Mouse (Mus musculus) bone marrow macrophage, adult 2 months (primary cell): Measurements from ENCODE around the gene Tec.

ENCODE experiments used
- CTCF ChIP-seq: IDR thresholded peaks from 2 replicates; pipeline ENCODE4 v1.5.1; 2012; ENCODE audit warnings: low read depth, mild to moderate bottlenecking, low read length, moderate library complexity
- POLR2A ChIP-seq: IDR thresholded peaks from 2 replicates; pipeline ENCODE4 v1.6.1; 2012; ENCODE audit warnings: mild to moderate bottlenecking, low read depth, low read length, borderline replicate concordance

DNA sequence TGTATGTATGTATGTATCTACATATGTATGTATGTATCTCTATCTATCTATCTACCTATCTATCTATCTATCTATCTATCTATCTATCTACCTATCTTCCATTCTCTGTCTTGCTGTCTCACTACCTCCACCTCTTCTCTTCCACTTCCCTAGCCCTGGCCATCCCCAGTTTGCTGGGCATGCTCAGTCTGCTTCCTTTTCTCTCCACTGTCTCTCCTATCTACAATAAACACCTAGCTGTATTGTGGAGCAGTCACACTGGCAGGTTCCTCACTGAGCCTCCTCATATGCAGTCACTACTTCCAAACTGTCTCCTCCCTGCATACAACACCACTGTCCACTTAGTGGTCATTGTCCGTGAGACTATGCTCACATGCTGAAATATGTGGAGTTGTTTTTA lies 135.4 kb downstream of the Tec start:
- TF ChIP-seq POLR2A: no peak
- TF ChIP-seq CTCF: no peak
